Mouse (Mus musculus): ENCODE data around the gene C2cd4a. TPM values are rescaled to one million over a fixed set of nuclear protein-coding genes. Genes with fewer than 3 reads are reported as not detected.
A peak's percentile ranks its signal among the peaks of the same experiment; 100 is the strongest.

C2cd4a gene
- total RNA-seq (2021) = not detected
- long read RNA-seq, experiment 1 = 0 reads
- long read RNA-seq, experiment 2 = 0 reads

DNA sequence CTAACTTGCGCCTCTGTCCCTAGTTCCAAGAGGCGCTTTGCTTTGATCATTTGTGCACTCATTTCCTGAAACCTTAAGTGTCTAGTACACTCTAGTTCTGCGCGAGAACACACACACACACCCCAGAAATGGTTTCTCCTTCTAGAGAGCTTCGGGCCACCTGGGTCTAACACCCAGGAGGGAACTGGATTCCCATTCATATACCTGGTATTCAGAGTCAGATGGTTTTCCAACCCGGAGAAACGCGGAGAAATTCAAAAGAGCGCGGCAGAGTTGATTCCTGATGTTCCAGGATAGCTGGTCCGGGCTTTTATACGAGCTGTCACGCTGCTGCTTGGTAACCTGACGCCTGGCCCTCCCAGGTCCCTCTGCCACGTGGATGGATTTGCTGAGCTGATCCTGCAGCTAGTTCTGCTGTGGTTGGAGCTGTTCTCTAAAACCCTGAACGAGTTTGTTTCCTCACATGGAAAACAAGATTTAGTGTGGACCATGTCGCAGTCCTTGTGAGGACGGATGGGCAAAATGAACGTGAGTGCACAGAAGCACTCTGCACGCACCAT, at the start of gene C2cd4a:
Gene C2cd4a, minus strand, starts transcription at position 285 of the 560 bp plus-strand sequence.
- DNase-seq (ENCODE audit: low spot score in 2 of 2) = no peak

DNA sequence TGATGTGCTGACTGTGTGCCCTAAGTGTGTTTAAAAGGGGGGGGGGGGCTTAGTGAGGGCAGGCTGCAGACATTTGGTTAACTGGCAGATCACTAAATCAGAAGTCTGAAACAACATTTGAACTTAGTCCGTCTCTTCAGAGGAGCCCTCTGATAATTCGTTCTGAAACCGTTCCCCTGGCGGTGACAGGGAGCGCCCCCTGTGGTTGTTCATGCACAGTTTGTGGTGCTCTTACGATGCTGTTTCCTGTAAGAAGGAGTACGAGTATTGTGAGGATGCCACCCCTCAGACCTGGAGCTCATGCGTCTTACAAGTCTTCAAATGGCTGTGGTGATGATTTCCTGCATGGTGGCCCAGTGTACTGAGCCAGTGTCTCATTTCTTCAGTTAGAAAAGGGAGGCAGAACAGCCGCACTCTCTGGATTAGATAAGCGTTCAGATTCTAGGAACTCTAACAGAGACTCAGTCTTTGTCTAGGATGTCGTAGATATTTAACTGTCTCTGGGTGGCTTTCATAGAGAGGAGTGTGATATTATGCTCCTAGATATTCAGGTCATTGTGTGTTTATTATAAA, 46.2 kb upstream of the C2cd4a start:
- no peak for DNase-seq (ENCODE audit: low spot score in 2 of 2)

DNA sequence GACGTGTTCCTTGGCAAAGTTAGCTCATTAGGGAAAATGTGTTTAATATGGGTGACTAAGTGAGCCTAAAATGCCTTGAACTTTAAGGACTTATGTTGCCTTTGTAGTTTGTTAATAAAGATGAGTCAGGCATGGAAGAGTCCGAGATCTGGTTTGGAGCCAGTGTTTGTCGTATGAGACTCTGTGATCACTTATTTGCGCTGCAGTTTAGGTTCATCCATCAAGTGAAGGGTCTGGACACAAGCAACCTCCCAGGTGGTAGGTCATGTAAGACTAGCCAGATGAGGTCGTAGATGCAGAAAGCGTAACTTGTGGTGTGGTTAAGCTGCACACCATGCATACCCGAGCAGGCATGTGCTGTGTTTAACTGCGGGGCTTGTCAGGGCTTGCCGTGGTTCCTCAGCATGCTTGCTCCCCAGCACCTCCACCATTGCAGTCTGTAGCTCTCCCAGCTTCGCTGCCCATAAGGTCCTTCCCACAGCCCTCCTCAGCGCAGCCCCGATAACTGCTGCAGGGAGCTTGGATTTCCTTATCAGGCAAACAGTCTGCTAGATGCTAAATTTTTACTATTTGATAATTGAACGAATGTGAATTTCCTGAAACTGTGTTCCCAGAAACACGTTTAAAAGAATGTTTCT, 45.1 kb upstream of the C2cd4a start:
- DNase-seq (ENCODE audit: low spot score in 2 of 2) = peak in 1 of 2 experiments; percentile 28

DNA sequence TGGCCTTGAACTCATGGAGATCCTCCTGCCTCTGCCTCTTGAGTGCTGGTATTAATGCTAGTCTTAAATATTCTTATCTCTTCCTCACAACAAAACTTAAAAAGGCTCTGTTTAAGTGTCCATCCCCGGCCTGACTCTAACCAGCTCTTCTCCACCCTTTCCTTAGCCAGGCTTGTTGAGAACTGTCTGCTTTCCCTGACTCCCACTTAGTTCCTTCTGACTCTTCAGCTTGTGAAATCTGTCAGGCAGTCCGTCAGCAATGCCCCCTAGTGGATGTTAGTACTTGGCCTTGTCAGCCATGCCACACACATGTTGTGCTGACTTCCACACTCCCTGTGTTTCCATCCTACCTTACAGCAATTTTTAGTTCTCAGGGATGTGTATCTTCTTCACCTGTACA, 43.2 kb upstream of the C2cd4a start:
- DNase-seq (ENCODE audit: low spot score in 2 of 2) = peak in 1 of 2 experiments; percentile 23

DNA sequence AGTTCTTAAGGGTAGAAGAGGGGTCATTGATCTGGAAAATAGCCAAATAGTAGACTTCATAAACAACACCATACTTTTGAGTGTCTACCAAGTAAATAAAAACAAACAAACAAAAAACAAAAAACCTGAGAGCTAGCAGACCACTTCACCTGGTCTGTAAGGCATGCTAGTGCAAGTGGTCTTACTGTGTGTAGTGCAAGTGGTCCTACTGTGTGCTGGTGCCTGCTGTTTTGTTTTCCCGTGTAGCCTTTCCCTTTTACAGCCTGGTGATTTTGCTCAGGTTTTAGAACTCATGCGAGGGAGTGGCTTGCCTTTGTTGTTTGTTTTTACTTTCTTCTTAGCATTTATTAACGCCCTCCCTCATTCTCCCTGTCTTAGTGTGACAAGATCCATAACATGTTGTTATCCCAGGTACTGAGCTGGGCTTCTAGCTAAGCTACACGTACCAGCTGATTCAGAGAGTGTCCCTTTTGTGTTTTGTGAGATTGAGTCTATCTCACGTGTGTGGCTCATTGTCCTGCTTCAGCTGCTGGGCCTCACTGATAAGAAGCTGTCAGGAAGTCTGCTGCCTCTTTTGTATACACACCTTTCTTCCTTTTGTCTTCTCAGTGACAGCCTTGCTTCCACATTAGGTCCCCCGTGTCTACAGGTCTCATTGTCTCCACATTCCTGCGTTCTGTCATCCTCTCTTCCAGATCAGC, 42.5 kb upstream of the C2cd4a start:
- no peak for DNase-seq (ENCODE audit: low spot score in 2 of 2)

DNA sequence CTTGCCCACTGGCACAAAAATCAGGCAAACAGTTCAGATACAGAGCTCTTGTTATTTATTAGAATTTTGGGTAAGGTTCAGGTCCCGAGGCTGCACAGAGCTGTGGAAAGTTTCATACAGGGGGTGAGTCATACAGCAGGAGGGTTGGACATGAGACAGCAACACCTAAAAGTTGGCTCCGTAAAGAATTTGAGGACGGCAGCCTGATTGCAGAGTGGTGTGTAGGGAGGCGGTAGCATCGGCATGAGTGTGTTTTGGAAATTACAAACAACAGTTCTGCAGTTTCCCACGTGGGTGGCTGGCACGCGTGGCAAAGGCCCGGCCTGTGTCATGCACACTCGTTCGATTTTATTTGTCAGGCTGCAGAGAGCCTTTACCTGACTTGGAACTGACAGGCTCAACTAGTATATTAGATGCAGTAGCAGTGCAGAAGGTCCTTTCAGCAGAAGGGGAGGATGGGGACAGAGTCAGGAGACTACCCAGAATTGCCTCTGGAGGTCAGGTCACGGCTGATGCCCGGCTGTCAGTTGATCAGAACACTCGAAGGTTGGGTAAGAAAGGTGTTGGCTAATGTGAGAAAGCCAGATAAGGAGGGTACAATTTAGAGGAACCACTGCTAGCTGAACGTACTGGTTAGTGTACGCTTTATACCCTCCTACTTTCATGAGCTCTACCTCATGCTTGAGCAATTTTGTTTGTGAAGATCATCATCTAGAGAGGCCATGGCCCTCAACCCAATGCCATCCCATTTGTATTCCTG, 37.7 kb upstream of the C2cd4a start:
- no peak for DNase-seq (ENCODE audit: low spot score in 2 of 2)

DNA sequence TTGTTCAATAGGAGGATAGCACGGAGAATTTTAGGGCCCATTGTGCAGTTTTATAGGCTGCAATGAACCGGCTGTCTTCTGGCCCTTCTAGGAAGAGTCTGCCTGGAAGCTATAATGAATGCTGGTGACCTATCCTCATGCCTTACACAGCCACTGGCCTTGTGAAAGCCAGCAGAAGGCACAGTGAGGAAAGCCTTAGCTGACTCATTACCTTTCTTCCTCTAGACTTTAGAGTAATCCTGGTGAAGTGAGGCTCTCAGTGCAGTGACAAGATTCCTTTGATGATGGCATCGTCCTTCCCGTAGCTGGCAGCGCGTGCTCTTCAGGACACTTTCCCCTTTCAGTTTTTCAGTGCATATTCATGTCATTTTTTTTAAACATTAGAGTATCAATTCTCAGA, 35.3 kb upstream of the C2cd4a start:
- no peak for DNase-seq (ENCODE audit: low spot score in 2 of 2)

DNA sequence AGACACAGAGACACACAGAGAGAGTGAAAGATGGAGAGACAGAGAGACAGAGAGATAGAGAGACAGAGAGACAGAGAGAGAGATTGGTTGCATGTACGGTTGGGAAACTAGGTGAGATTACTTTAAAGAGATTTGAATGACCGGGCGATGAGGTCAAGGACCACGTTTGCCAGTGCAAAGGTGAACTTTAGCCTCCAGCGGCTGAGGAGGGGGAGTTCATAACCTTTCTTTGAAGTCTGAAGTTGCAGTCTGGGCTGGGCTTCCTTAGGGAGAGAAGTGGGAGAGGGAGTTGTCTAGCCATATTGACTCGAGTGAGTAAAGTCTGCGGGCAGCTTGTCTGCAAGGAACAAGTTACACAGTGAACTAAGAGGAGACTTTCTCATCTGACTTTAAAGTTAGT, 33.3 kb upstream of the C2cd4a start:
- DNase-seq (ENCODE audit: low spot score in 2 of 2) = no peak

DNA sequence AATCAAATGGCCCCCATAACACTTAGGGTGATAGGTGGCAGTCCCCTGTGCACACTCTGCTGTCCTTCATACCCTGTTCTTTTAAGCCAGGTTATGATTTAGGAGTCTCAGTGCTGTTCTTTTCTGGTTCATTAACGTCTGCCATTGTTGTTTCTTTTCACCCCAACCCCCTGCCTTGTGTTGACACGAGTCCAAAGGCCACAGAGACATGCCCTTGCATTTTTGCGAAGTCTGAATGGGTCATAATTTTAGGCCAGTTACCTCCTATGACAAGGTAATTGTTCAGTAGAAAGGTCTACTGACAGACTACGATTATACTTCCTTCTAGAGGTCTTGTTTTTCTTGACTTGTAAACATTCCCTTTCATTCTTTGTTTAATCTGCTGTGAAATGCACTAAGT, 31.9 kb upstream of the C2cd4a start:
- no peak for DNase-seq (ENCODE audit: low spot score in 2 of 2)

DNA sequence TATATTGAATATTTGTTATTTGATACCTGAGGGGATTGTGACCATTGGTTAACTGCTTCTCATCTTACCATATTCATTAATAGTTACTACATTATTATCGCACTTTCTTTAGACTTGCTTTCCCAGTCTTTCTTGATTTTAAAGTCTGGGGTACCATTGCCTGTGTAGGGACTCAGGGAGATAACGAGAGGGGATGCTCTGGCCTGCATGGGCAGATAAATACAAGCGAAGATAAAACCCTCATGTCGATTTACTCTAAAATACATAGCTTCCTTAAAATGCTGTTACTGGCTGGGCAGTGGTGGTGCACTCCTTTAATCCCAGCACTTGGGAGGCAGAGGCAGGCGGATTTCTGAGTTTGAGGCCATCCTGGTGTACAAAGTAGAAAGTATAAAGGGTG, 31.2 kb upstream of the C2cd4a start:
- no peak for DNase-seq (ENCODE audit: low spot score in 2 of 2)

DNA sequence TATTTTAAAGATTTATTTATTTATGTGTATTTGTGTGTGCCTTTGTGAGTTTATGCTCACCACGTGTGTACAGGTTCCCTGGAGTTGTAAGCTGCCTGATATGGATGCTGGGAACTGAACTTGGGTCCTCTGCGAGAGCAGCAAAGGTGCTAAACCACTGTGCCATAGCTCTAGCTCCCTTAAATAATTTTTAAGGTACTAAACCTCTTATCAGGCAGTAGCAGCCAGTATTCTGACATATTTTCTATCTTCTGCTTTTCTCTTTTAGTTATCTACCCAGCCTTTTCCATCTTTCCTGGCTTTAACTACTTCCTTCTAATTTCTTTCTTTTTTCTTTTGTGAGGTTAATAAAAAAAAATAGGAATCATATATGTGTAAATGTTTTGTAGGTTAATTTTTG, 28.1 kb upstream of the C2cd4a start:
- no peak for DNase-seq (ENCODE audit: low spot score in 2 of 2)

DNA sequence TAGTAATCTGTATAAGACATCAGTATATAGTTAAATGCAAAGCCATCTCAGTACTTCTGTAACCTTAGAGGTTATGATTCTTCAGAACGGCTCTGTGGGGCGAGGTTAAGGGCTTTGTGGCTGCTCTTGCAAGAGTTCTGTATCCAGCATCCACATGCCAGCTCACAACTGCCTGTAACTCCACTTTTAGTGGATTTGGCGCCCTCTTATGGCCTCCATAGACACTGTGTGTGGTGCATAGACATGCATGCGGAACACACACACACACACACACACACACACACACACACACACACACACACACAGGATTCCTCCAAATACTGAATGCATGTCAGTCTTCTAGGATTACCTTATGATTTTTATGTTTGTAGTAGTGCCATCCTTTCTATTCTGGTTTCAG, 19.0 kb upstream of the C2cd4a start:
- DNase-seq (ENCODE audit: low spot score in 2 of 2) = no peak

DNA sequence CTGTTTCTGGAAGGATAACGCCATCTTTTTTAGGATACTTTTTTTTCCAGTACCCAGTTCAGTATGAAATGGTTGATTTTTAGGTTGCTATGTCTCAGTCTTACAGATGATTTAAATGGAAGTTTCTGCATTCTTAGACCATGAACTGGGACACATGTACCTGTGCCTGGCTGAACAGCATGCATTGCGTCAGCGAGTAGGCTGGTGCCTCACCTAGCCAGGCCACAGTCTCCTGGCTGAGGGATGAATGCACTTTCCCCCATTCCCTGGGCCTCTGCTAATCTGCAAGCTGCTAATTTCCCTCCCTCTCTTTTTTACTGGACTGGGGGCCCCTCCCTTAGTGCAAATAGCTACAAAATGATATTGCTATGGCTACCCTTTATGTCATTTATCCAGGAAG, 17.7 kb upstream of the C2cd4a start:
- no peak for DNase-seq (ENCODE audit: low spot score in 2 of 2)

DNA sequence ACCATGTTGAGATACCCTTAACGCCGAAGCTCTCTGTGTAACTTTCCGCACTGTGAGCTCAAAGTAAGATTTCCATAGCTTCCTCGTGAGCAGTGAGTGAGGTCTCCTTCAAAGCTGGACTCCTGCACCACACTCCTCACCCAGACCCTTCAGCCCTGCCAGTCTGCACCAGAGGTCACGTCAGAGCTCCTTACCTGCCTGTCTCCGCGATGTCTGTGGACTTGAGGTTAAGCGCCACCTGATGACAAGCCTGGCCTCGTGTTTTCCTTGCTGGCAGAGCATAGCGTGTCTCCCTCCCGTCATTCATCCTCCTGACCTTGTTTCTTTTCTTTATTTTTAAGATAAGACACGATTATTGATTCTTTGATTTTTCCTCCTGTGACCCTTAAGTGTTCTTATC, 17.3 kb upstream of the C2cd4a start:
- no peak for DNase-seq (ENCODE audit: low spot score in 2 of 2)

DNA sequence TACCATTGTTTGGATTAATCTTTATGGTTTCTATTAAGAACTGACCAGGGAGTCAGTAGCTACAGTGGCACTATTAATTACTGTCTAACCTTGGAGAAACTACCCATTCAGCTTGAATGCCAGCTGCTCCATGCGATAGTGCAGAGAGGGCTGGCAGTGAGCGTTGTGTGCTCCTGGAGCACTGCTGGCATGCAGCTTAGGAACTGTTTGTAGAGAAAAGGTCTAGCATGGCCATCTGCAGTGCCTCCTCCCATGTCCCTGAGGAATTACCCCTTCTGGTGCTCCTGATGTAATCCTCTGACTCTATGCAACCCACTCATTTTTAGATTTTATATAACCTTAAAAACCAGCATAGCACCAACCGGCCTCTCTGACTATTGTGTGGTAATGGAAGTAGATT, 15.5 kb upstream of the C2cd4a start:
- no peak for DNase-seq (ENCODE audit: low spot score in 2 of 2)

DNA sequence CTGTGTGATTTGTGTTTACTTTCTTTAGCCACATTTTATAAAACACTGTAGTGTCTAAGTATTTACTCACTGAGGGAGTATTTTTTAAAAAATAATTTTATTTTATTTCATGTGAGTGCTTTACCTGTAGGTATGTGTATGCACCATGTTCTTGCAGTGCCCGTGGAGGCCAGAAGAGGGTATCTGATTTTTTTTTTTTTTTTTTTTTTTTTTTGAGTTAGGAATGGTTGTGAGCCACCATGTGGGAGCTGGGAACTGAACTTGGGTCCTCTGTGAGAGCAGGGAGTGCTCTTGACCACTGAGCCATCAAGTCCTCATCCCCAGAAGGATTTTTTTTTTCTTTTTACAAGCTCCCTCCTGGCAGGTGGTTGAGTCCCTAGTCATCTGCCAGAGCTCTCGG, 14.0 kb upstream of the C2cd4a start:
- DNase-seq (ENCODE audit: low spot score in 2 of 2) = no peak

DNA sequence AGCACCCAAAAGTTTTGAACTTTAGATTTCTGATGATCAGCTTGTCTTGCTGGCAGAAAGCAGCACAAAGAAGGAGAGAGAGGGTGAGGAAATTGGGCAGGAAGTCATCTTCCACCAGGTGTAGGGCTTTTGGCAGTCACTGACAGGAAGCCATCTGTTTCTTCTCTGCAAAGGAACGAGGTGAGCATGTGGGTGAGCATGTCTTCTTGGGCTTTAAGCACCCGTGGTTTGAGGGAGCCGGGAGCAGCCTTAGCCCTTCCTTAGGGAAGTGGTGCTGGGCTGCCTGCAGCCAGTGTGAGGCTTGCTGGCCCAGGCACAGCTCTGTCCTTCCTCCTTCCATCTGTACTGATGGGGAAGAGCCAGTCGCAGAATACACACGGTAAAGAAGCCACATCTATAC, 13.5 kb upstream of the C2cd4a start:
- no peak for DNase-seq (ENCODE audit: low spot score in 2 of 2)

DNA sequence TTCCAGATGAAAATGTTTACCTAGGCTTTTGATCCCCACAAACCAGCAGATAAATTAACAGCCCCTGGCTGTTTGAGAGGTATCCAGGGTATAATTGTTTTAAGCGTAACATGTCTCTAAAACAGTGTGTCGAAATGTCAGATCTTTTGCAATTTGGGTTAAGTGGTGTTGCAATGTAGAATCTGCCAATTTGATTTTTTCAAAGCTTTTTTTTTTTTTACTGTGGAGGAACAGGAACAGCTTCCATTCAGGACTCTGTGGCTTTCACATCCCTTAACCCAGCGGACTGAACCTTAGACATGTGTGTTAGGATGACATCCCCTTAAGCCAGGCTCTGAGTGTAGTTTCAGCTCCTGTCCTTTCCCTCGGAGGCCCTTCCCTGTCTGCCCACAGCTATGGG, 12.9 kb upstream of the C2cd4a start:
- no peak for DNase-seq (ENCODE audit: low spot score in 2 of 2)

DNA sequence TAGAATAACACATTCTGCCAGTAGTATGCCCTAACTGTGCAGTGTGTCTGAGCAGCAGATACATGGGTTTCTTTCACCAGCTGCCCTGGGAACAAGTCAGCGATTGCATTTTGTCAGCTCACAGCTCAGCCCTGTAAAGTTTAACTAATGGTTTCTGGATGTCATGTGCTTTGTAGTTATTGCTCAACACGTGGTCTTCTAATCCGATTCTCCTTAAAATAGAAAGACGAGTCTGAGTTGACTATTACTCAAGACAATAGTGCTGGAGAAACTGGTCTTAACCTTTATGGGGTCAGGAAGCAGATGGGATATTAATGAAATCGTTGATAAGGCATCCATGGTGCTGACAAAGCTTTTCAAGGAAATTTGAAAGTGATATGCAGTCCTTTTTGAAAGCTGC, 10.7 kb upstream of the C2cd4a start:
- DNase-seq (ENCODE audit: low spot score in 2 of 2) = no peak

DNA sequence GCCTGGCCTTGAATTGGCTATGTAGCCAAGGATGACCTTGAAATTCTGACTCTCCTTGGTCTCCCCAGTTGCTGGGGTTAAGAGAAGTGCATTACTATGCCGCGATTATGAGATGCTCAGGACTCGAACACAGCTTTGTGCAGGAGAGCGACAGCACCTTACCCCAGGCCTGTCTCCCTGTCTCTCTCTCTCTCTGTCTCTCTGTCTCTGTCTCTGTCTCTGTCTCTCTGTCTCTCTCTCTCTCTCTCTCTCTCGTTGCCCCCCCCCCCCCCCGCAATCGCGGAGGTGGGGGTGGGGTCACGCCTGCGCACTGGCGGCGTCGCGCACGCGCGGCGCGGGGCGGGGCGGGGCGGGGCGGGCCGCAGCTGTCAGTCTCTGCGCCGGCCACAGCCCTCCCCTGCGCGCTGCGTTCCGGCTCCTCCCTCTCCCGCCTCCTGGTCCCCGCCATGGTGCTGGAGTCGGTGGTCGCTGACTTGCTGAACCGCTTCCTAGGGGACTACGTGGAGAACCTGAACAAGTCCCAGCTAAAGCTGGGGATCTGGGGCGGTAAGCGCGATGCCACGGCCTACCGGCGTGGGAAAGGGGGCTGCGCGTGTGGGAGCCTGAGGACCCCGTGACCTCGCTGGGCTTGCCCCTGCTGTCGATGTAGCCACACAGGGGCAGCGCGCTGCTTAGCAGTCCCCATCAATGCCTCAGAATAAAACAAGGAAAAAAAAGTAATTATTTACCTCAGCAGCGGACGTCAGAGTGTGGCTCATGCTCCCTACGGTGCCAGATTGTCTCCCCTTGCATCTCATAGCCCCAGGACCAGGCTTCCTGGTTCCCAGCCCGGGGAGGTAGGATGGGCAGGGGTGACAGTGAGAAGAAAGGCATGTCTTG, 8.1 kb upstream of the C2cd4a start, which contains the start of gene Vps13c:
Gene Vps13c, plus strand, starts transcription at position 416 of the 879 bp plus-strand sequence.
- peak; percentile 71 to 78 for DNase-seq (ENCODE audit: low spot score in 2 of 2)
